Mouse (Mus musculus) brain, embryonic 14.5 days (tissue): ENCODE measurements around the gene Hddc2.

Experiments used
- CTCF ChIP-seq: fragments of 200-500 bp; IDR thresholded peaks from 2 replicates; pipeline ENCODE4 v1.5.1; 2012; ENCODE audit warnings: inconsistent platforms, mild to moderate bottlenecking, moderate library complexity, borderline replicate concordance; ENCODE audit not compliant: insufficient read depth, insufficient read length; ENCODE audit errors: extremely low read depth
- POLR2A ChIP-seq: fragments of 200-500 bp; IDR thresholded peaks from 2 replicates; pipeline ENCODE4 v1.6.1; 2012; ENCODE audit warnings: mild to moderate bottlenecking, inconsistent platforms, borderline replicate concordance; ENCODE audit not compliant: poor library complexity, insufficient read depth, insufficient read length, severe bottlenecking; ENCODE audit errors: extremely low read depth

GRCm38 (mm10) chr10:31297106-31297505 is 16.1 kb upstream of the Hddc2 start:
- no peak for TF ChIP-seq POLR2A
- TF ChIP-seq CTCF, result no peak
